Mouse (Mus musculus) heart, embryonic 16.5 days (tissue): ENCODE data around the gene Btbd18. TPM values are rescaled to one million over a fixed set of nuclear protein-coding genes. Genes with fewer than 3 reads are reported as not detected.
"Not testable (repeated sequence)": the region's sequence is repeated elsewhere in the genome, so short reads cannot be mapped to it uniquely, and the experiment has no call there.

Experiments used
- ATAC-seq: fragments of 200-750 bp; cut with Nextera tagmentation; replicated peaks from 2 replicates; pipeline ENCODE4 v1.8.0; 2017; ENCODE audit warnings: moderate number of reproducible peaks; ENCODE audit not compliant: insufficient read depth, low FRiP score; ENCODE audit errors: extremely low read depth
- H3K27ac ChIP-seq: fragments of 300-500 bp; sonication (generic); 2 replicates; pipeline ENCODE4 v1.5.1; 2014; ENCODE audit warnings: mild to moderate bottlenecking, low read length, control low read depth, moderate library complexity
- H3K27me3 ChIP-seq: fragments of 300-500 bp; sonication (generic); 2 replicates; pipeline ENCODE4 v1.6.1; 2014; ENCODE audit warnings: low read length, mixed read lengths; ENCODE audit not compliant: control insufficient read depth, insufficient read depth
- H3K36me3 ChIP-seq: fragments of 300-500 bp; sonication (generic); 2 replicates; pipeline ENCODE4 v1.6.1; 2014; ENCODE audit not compliant: control insufficient read depth, insufficient read depth
- H3K4me1 ChIP-seq: fragments of 300-500 bp; sonication (generic); 2 replicates; pipeline ENCODE4 v1.6.1; 2014; ENCODE audit warnings: low read length, mixed read lengths; ENCODE audit not compliant: control insufficient read depth, insufficient read depth
- H3K4me2 ChIP-seq: fragments of 300-500 bp; sonication (generic); 2 replicates; pipeline ENCODE4 v1.6.1; 2014; ENCODE audit warnings: low read depth, mild to moderate bottlenecking, control low read depth, low read length
- H3K4me3 ChIP-seq: fragments of 300-500 bp; sonication (generic); 2 replicates; pipeline ENCODE4 v1.5.1; 2014; ENCODE audit warnings: mild to moderate bottlenecking, control low read depth, low read length
- H3K9ac ChIP-seq: fragments of 300-500 bp; sonication (generic); 2 replicates; pipeline ENCODE4 v1.6.1; 2014; ENCODE audit warnings: low read length, control low read depth
- H3K9me3 ChIP-seq: fragments of 300-500 bp; sonication (generic); replicated peaks from 2 replicates; pipeline ENCODE4 v1.6.1; 2016; ENCODE audit warnings: low read length; ENCODE audit not compliant: control insufficient read depth
- WGBS: fragments of 180-500 bp; shearing (Covaris S2); extraction: QIAGEN DNeasy Blood & Tissue Kit; methylation state at CpG from one replicate; pipeline ENCODE4 v1.1.7; 2014; 5-methylcytosine and 5-hydroxymethylcytosine counted together
- polyA plus RNA-seq: library from polyadenylated mRNA; unstranded; fragments of >200 nt; fragmentation: Nextera tagmentation; extraction: Ambion mirVana; gene quantifications from 2 replicates; pipeline ENCODE4 v1.2.1, GENCODE M21; 2015

The Btbd18 gene
- polyA plus RNA-seq, 1 experiment from 2014 or later, result 0.13 TPM

GRCm38 (mm10) chr2:84655864-84656263 lies 3.0 kb upstream of the Btbd18 start:
- H3K9me3 ChIP-seq, result no peaks in the 10 kb centered on the region
- H3K4me2 ChIP-seq, result no peak overlapping the region
- no peak overlapping the region for H3K9ac ChIP-seq
- no peak overlapping the region for H3K27ac ChIP-seq
- WGBS, result 61% methylated on average over 1 of the region's 1 CpGs
- ATAC-seq, result no peak
- H3K4me1 ChIP-seq, result no peaks in the 10 kb centered on the region; the same call in 1 of the 2 replicates
- no peak overlapping the region for H3K4me3 ChIP-seq
- H3K27me3 ChIP-seq, result no peaks in the 10 kb centered on the region
- H3K36me3 ChIP-seq, result no peaks in the 10 kb centered on the region

- ATAC-seq, result no peak; the same call in 1 of the 2 replicates
- no peak overlapping the region for H3K9ac ChIP-seq
- H3K9me3 ChIP-seq, result no peaks in the 10 kb centered on the region
- H3K27ac ChIP-seq, result no peak overlapping the region
- no peaks in the 10 kb centered on the region for H3K4me1 ChIP-seq
- H3K27me3 ChIP-seq, result no peaks in the 10 kb centered on the region
- H3K36me3 ChIP-seq, result no peaks in the 10 kb centered on the region
- H3K4me3 ChIP-seq, result no peak overlapping the region
- no peak overlapping the region for H3K4me2 ChIP-seq
- WGBS, result 58% methylated on average over 3 of the region's 3 CpGs
Observed at GRCm38 (mm10) chr2:84660253-84660652, 1.4 kb downstream of the Btbd18 start.

- Histone ChIP-seq H3K4me2 (no peak overlapping the region), H3K9me3 (no peaks in the 10 kb centered on the region), H3K36me3 (no peaks in the 10 kb centered on the region), H3K27ac (no peak overlapping the region), H3K27me3 (no peaks in the 10 kb centered on the region), H3K9ac (no peak overlapping the region), H3K4me3 (no peak overlapping the region), H3K4me1 (no peaks in the 10 kb centered on the region)
- no peak for ATAC-seq
- 32% methylated on average over 2 of the region's 2 CpGs for WGBS
Observed at GRCm38 (mm10) chr2:84662866-84663265, 4.0 kb downstream of the Btbd18 start.

GRCm38 (mm10) chr2:84666081-84666480 lies 7.2 kb downstream of the Btbd18 start:
- Histone ChIP-seq H3K27ac (peak overlapping the region; percentile 61), H3K4me1 (peaks cover 12% of the 10 kb centered on the region)

GRCm38 (mm10) chr2:84669828-84670568 lies 11.1 kb downstream of the Btbd18 start:
- H3K36me3 ChIP-seq, result peaks cover 18% of the 10 kb centered on the region
- H3K9me3 ChIP-seq, result no peaks in the 10 kb centered on the region
- peak overlapping the region; percentile 99 for H3K4me3 ChIP-seq
- peak overlapping the region; percentile 85 for H3K4me2 ChIP-seq
- peaks cover 14% of the 10 kb centered on the region for H3K4me1 ChIP-seq
- 3% methylated on average over 39 of the region's 39 CpGs for WGBS
- peak overlapping the region; percentile 94 for H3K27ac ChIP-seq
- ATAC-seq, result peak; percentile 52
- no peaks in the 10 kb centered on the region for H3K27me3 ChIP-seq
- peak overlapping the region; percentile 98 for H3K9ac ChIP-seq

More at GRCm38 (mm10) chr2:84666081-84666480, 7.2 kb downstream of the Btbd18 start:
- 0 out of 2 replicates have a peak overlapping the region, but pooled peaks have one; percentile 22 for H3K9ac ChIP-seq
- H3K4me3 ChIP-seq, result no peak overlapping the region
- H3K4me2 ChIP-seq, result no peak overlapping the region
- no peaks in the 10 kb centered on the region for H3K36me3 ChIP-seq
- no peak for ATAC-seq
- H3K9me3 ChIP-seq, result no peaks in the 10 kb centered on the region
- WGBS, result 48% methylated on average over 12 of the region's 12 CpGs
- H3K27me3 ChIP-seq, result no peaks in the 10 kb centered on the region

GRCm38 (mm10) chr2:84670569-84670933 lies 11.7 kb downstream of the Btbd18 start, which contains the start of gene Selenoh:
Selenoh (minus strand) TSS chr2:84670770.
- H3K9me3 ChIP-seq, result no peaks in the 10 kb centered on the region
- no peaks in the 10 kb centered on the region for H3K27me3 ChIP-seq
- peak; percentile 92 for ATAC-seq
- WGBS, result 0% methylated on average over 20 of the region's 20 CpGs
- H3K36me3 ChIP-seq, result peaks cover 22% of the 10 kb centered on the region
- H3K4me1 ChIP-seq, result peaks cover 14% of the 10 kb centered on the region
- H3K9ac ChIP-seq, result peak within 1 kb of the TSS; percentile 98
- peak within 1 kb of the TSS; percentile 85 for H3K4me2 ChIP-seq
- peak within 1 kb of the TSS; percentile 94 for H3K27ac ChIP-seq
- H3K4me3 ChIP-seq, result peak within 1 kb of the TSS; percentile 99

GRCm38 (mm10) chr2:84671535-84671934 lies 12.7 kb downstream of the Btbd18 start:
- Histone ChIP-seq H3K4me1 (peaks cover 16% of the 10 kb centered on the region), H3K36me3 (peaks cover 22% of the 10 kb centered on the region)
- not testable (repeated sequence) for H3K4me3 ChIP-seq, H3K9me3 ChIP-seq, H3K27me3 ChIP-seq, H3K4me2 ChIP-seq, H3K27ac ChIP-seq, ATAC-seq, H3K9ac ChIP-seq
- WGBS, result 58% methylated on average over 4 of the region's 5 CpGs

- Histone ChIP-seq H3K27me3 (no peaks in the 10 kb centered on the region), H3K27ac (peak overlapping the region; percentile 72), H3K36me3 (peaks cover 27% of the 10 kb centered on the region), H3K4me2 (peak overlapping the region; percentile 70), H3K9me3 (no peaks in the 10 kb centered on the region), H3K9ac (peak overlapping the region; percentile 75), H3K4me3 (peak overlapping the region; percentile 84), H3K4me1 (peaks cover 17% of the 10 kb centered on the region)
- WGBS, result 8% methylated on average over 22 of the region's 22 CpGs
- ATAC-seq, result peak; percentile 57
Observed at GRCm38 (mm10) chr2:84677270-84677967, 18.5 kb downstream of the Btbd18 start.
